Mouse (Mus musculus): Measurements from ENCODE around the gene Ilf3.
"Not testable (repeated sequence)": the region's sequence is repeated elsewhere in the genome, so short reads cannot be mapped to it uniquely, and the experiment has no call there.

Ilf3 gene

GRCm38 (mm10) chr9:21367357-21368111, at the start of gene Ilf3:
Gene Ilf3, plus strand, starts transcription at chr9:21367871.
- DNase-seq (ENCODE audit: low read depth, low spot score), result peak; percentile 100

- DNase-seq (ENCODE audit: low read depth, low spot score), result no peak
Observed at GRCm38 (mm10) chr9:21318792-21319191, 48.9 kb upstream of the Ilf3 start.

GRCm38 (mm10) chr9:21319503-21319902, 48.2 kb upstream of the Ilf3 start:
- DNase-seq (ENCODE audit: low read depth, low spot score), result no peak

GRCm38 (mm10) chr9:21320280-21320618, 47.4 kb upstream of the Ilf3 start:
- no peak for DNase-seq (ENCODE audit: low read depth, low spot score)

- DNase-seq (ENCODE audit: low read depth, low spot score), result peak; percentile 68
Observed at GRCm38 (mm10) chr9:21320619-21321512, 46.8 kb upstream of the Ilf3 start, which contains the start of gene Slc44a2. Gene Slc44a2, plus strand, starts transcription at chr9:21320698.

- peak; percentile 51 for DNase-seq (ENCODE audit: low read depth, low spot score)
Observed at GRCm38 (mm10) chr9:21321513-21321835, 46.2 kb upstream of the Ilf3 start.

- no peak for DNase-seq (ENCODE audit: low read depth, low spot score)
Observed at GRCm38 (mm10) chr9:21322211-21322916, 45.3 kb upstream of the Ilf3 start.

- DNase-seq (ENCODE audit: low read depth, low spot score), result not testable (repeated sequence)
Observed at GRCm38 (mm10) chr9:21322917-21323297, 44.8 kb upstream of the Ilf3 start.

GRCm38 (mm10) chr9:21324269-21324668, 43.4 kb upstream of the Ilf3 start:
- no peak for DNase-seq (ENCODE audit: low read depth, low spot score)

- DNase-seq (ENCODE audit: low read depth, low spot score), result no peak
Observed at GRCm38 (mm10) chr9:21327569-21327968, 40.1 kb upstream of the Ilf3 start.

GRCm38 (mm10) chr9:21328041-21328440, 39.6 kb upstream of the Ilf3 start:
- DNase-seq (ENCODE audit: low read depth, low spot score), result no peak

- DNase-seq (ENCODE audit: low read depth, low spot score), result no peak
Observed at GRCm38 (mm10) chr9:21329041-21329440, 38.6 kb upstream of the Ilf3 start.

- DNase-seq (ENCODE audit: low read depth, low spot score), result no peak
Observed at GRCm38 (mm10) chr9:21329699-21330289, 37.9 kb upstream of the Ilf3 start.

GRCm38 (mm10) chr9:21331365-21332140, 36.1 kb upstream of the Ilf3 start:
- DNase-seq (ENCODE audit: low read depth, low spot score), result peak; percentile 26

- DNase-seq (ENCODE audit: low read depth, low spot score), result peak; percentile 68
Observed at GRCm38 (mm10) chr9:21332161-21333061, 35.3 kb upstream of the Ilf3 start.

- DNase-seq (ENCODE audit: low read depth, low spot score), result peak; percentile 78
Observed at GRCm38 (mm10) chr9:21333523-21333922, 34.1 kb upstream of the Ilf3 start.

- DNase-seq (ENCODE audit: low read depth, low spot score), result no peak
Observed at GRCm38 (mm10) chr9:21334747-21335146, 32.9 kb upstream of the Ilf3 start.

GRCm38 (mm10) chr9:21335391-21335790, 32.3 kb upstream of the Ilf3 start:
- DNase-seq (ENCODE audit: low read depth, low spot score), result no peak

GRCm38 (mm10) chr9:21336491-21336890, 31.2 kb upstream of the Ilf3 start:
- DNase-seq (ENCODE audit: low read depth, low spot score), result no peak

- no peak for DNase-seq (ENCODE audit: low read depth, low spot score)
Observed at GRCm38 (mm10) chr9:21337652-21338051, 30.0 kb upstream of the Ilf3 start.

Data from 3T3-L1 (cell line).